Mouse (Mus musculus) brown adipose tissue, adult 24 weeks (tissue): ENCODE data around the gene Nr1h3. TPM values are rescaled to one million over a fixed set of nuclear protein-coding genes. Genes with fewer than 3 reads are reported as not detected.

ENCODE experiments used
- H3K27ac ChIP-seq: fragments of 200-500 bp; replicated peaks from 2 replicates; pipeline ENCODE4 v1.5.1; 2012; ENCODE audit warnings: low read depth, mild to moderate bottlenecking, low read length
- H3K4me1 ChIP-seq: fragments of 200-500 bp; 2 replicates; pipeline ENCODE4 v1.6.1; 2012; ENCODE audit warnings: low read length, mixed read lengths; ENCODE audit not compliant: control insufficient read depth, insufficient read depth, insufficient read length
- H3K4me3 ChIP-seq: fragments of 200-500 bp; 2 replicates; pipeline ENCODE4 v1.5.1; 2012; ENCODE audit warnings: low read depth, mild to moderate bottlenecking, low read length, moderate library complexity; ENCODE audit not compliant: insufficient read depth
- polyA plus RNA-seq: library from polyadenylated mRNA; stranded (reverse); fragments of >200 nt; gene quantifications from 2 replicates; pipeline ENCODE4 v1.2.4, GENCODE M21; 2012; ENCODE audit not compliant: missing spikeins, insufficient read depth, insufficient read length

The Nr1h3 gene
- polyA plus RNA-seq, 1 experiment, result 45.2 TPM

GRCm38 (mm10) chr2:91169587-91170322 is 32.9 kb downstream of the Nr1h3 start:
- Histone ChIP-seq H3K4me1 (no peaks in the 10 kb centered on the region), H3K27ac (no peak overlapping the region), H3K4me3 (no peak overlapping the region)

GRCm38 (mm10) chr2:91167629-91168028 is 35.0 kb downstream of the Nr1h3 start:
- Histone ChIP-seq H3K27ac (no peak overlapping the region), H3K4me1 (no peaks in the 10 kb centered on the region)

GRCm38 (mm10) chr2:91164991-91165390 is 37.6 kb downstream of the Nr1h3 start:
- Histone ChIP-seq H3K27ac (no peak overlapping the region), H3K4me1 (no peaks in the 10 kb centered on the region), H3K4me3 (no peak overlapping the region)

More at GRCm38 (mm10) chr2:91167629-91168028, 35.0 kb downstream of the Nr1h3 start:
- H3K4me3 ChIP-seq, result no peak overlapping the region

- Histone ChIP-seq H3K4me3 (no peak overlapping the region), H3K4me1 (no peaks in the 10 kb centered on the region), H3K27ac (no peak overlapping the region)
These were observed 39.1 kb downstream of the Nr1h3 start for GRCm38 (mm10) chr2:91163532-91163931.

- Histone ChIP-seq H3K27ac (no peak overlapping the region), H3K4me1 (no peaks in the 10 kb centered on the region)
These were observed 39.7 kb downstream of the Nr1h3 start for GRCm38 (mm10) chr2:91162952-91163351.

GRCm38 (mm10) chr2:91160591-91160990 is 42.0 kb downstream of the Nr1h3 start:
- Histone ChIP-seq H3K4me3 (no peak overlapping the region), H3K27ac (no peak overlapping the region), H3K4me1 (no peaks in the 10 kb centered on the region)

More at GRCm38 (mm10) chr2:91162952-91163351, 39.7 kb downstream of the Nr1h3 start:
- H3K4me3 ChIP-seq, result no peak overlapping the region

GRCm38 (mm10) chr2:91157002-91157752 is 45.5 kb downstream of the Nr1h3 start:
- Histone ChIP-seq H3K27ac (no peak overlapping the region), H3K4me1 (no peaks in the 10 kb centered on the region), H3K4me3 (no peak overlapping the region)

- no peak overlapping the region for H3K27ac ChIP-seq
- H3K4me1 ChIP-seq, result no peaks in the 10 kb centered on the region
- no peak overlapping the region for H3K4me3 ChIP-seq
These were observed 48.5 kb downstream of the Nr1h3 start for GRCm38 (mm10) chr2:91154091-91154490.

- Histone ChIP-seq H3K4me3 (no peak overlapping the region), H3K4me1 (no peaks in the 10 kb centered on the region), H3K27ac (no peak overlapping the region)
These were observed 49.7 kb downstream of the Nr1h3 start for GRCm38 (mm10) chr2:91152885-91153377.

- Histone ChIP-seq H3K4me1 (no peaks in the 10 kb centered on the region), H3K27ac (no peak overlapping the region), H3K4me3 (no peak overlapping the region)
These were observed 51.3 kb downstream of the Nr1h3 start for GRCm38 (mm10) chr2:91151331-91151730.

- Histone ChIP-seq H3K27ac (no peak overlapping the region), H3K4me3 (no peak overlapping the region), H3K4me1 (no peaks in the 10 kb centered on the region)
These were observed 54.5 kb downstream of the Nr1h3 start for GRCm38 (mm10) chr2:91148101-91148500.

GRCm38 (mm10) chr2:91143401-91143800 is 59.2 kb downstream of the Nr1h3 start:
- Histone ChIP-seq H3K4me3 (no peak overlapping the region), H3K27ac (no peak overlapping the region), H3K4me1 (no peaks in the 10 kb centered on the region)

GRCm38 (mm10) chr2:91142920-91143319 is 59.7 kb downstream of the Nr1h3 start:
- no peak overlapping the region for H3K27ac ChIP-seq
- H3K4me3 ChIP-seq, result no peak overlapping the region
- no peaks in the 10 kb centered on the region for H3K4me1 ChIP-seq

- no peak overlapping the region for H3K4me3 ChIP-seq
These were observed 62.9 kb downstream of the Nr1h3 start for GRCm38 (mm10) chr2:91139764-91140163.

GRCm38 (mm10) chr2:91139311-91139710 is 63.3 kb downstream of the Nr1h3 start:
- no peak overlapping the region for H3K4me3 ChIP-seq
- H3K27ac ChIP-seq, result no peak overlapping the region
- no peaks in the 10 kb centered on the region for H3K4me1 ChIP-seq

More at GRCm38 (mm10) chr2:91139764-91140163, 62.9 kb downstream of the Nr1h3 start:
- H3K27ac ChIP-seq, result no peak overlapping the region
- H3K4me1 ChIP-seq, result no peaks in the 10 kb centered on the region
